ENCODE assay signal across 25 mouse cellular contexts in the genomic region with DNA sequence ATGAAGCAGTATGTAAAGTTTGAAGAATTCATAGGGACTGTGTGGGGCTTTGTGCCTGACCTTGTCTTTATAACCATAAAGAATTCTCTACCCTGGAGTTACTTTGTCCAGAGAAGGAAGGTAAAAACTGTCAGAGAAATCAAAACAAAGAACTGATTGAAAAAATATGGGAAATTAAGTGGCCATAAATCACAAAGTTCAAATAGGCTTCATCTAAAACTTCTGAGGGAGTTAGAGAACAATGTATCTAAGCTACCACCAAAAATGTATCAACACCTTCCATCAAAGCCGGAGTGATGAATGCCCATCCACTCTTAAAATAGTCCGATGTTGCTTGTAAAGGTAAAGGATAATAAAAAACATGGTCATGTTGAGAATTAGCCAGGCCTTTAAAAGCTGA.
"Had no signal": no experiment of that assay in that cellular context is flagged by ENCODE, and none has a peak within 500 bp of the region (broad histone marks: within the 10 kb centered on the region; RNA-seq: fewer than 3 reads in every experiment).

No protein-coding gene starts in this region.

- H3K27ac ChIP-seq: heart, adult 2 months; heart, embryonic 13.5 days; heart, embryonic 15.5 days; hindbrain, embryonic 13.5 days; hindbrain, embryonic 15.5 days; layer of hippocampus, adult 2 months; left cerebral cortex, adult 2 months; limb, embryonic 12.5 days; liver, embryonic 13.5 days; liver, embryonic 15.5 days had no signal

- H3K4me1 ChIP-seq: heart, embryonic 15.5 days; hindbrain, embryonic 13.5 days; hindbrain, embryonic 15.5 days; liver, embryonic 13.5 days; liver, embryonic 15.5 days had no signal

- H3K27me3 ChIP-seq: hindbrain, embryonic 13.5 days; hindbrain, embryonic 15.5 days; limb, embryonic 12.5 days; liver, embryonic 13.5 days; liver, embryonic 15.5 days had no signal

- ATAC-seq: intestine, embryonic 16.5 days had no signal

- H3K4me2 ChIP-seq: heart, embryonic 11.5 days; heart, embryonic 13.5 days; heart, embryonic 15.5 days; hindbrain, embryonic 13.5 days; hindbrain, embryonic 15.5 days; limb, embryonic 12.5 days; liver, embryonic 11.5 days; liver, embryonic 13.5 days; liver, embryonic 15.5 days had no signal

- H3K36me3 ChIP-seq: heart, embryonic 13.5 days; heart, embryonic 15.5 days; hindbrain, embryonic 13.5 days; hindbrain, embryonic 15.5 days; limb, embryonic 10.5 days; limb, embryonic 12.5 days; liver, embryonic 13.5 days; liver, embryonic 15.5 days had no signal

- H3K4me3 ChIP-seq: heart, adult 2 months; heart, embryonic 13.5 days; heart, embryonic 15.5 days; hindbrain, embryonic 13.5 days; hindbrain, embryonic 15.5 days; layer of hippocampus, adult 2 months; left cerebral cortex, adult 2 months; limb, embryonic 10.5 days; limb, embryonic 12.5 days; liver, embryonic 13.5 days; liver, embryonic 15.5 days had no signal

- H3K9me3 ChIP-seq: heart, embryonic 13.5 days; heart, embryonic 15.5 days; hindbrain, embryonic 13.5 days; hindbrain, embryonic 15.5 days; limb, embryonic 10.5 days; limb, embryonic 12.5 days; liver, embryonic 13.5 days; liver, embryonic 15.5 days had no signal

- H3K9ac ChIP-seq: heart, embryonic 13.5 days; heart, embryonic 15.5 days; hindbrain, embryonic 13.5 days; hindbrain, embryonic 15.5 days; limb, embryonic 12.5 days; liver, embryonic 13.5 days; liver, embryonic 15.5 days had no signal

- DNase-seq: gastrocnemius, postnatal 14 days; gastrocnemius, postnatal 36 days; heart, adult 11 months; heart, adult 2 months; heart, postnatal 14 days; heart, postnatal 36 days; kidney, adult 11 months; kidney, adult 2 months; kidney, postnatal 10 days; kidney, postnatal 25 days; kidney, postnatal 4 days; liver; liver, embryonic 13.5 days had no signal
